13 mouse cellular contexts compared by ENCODE assay signal in genomic region chr3:95860323-95860722, GRCm38 (mm10). TPM values are rescaled to one million over a fixed set of nuclear protein-coding genes. Genes with fewer than 3 reads are reported as not detected.
DNase-seq lines count a peak whose midpoint lies in the region; ATAC-seq and TF ChIP-seq lines count a peak whose summit lies in the region.
"Had no signal": no experiment of that assay in that cellular context is flagged by ENCODE, and none has a peak within 500 bp of the region (broad histone marks: within the 10 kb centered on the region; RNA-seq: fewer than 3 reads in every experiment).

No protein-coding gene starts in this region.

- no peak for DNase-seq in hindbrain, postnatal 0 days (ENCODE audit: low spot score)
- DNase-seq in hindbrain, embryonic 14.5 days (ENCODE audit: low spot score): no peak
- DNase-seq in retina, embryonic 14.5 days (ENCODE audit: low spot score): peak; percentile 49
- DNase-seq in retina, postnatal 1 day: no peak
- DNase-seq in Patski (ENCODE audit: low read depth, low spot score): no peak
- no peak for DNase-seq in stomach, postnatal 0 days (ENCODE audit: low spot score)
- no peak for DNase-seq in adrenal gland, postnatal 14 days
- DNase-seq: cerebellum, adult 9-11 months; left cerebral cortex, postnatal 4 days; lung, postnatal 10 days; spleen, adult 18-20 months had no signal

- POLR2A ChIA-PET in Patski (lab: Charles Lee): no interaction called here

- no peak overlapping the region for H3K9ac ChIP-seq in hindbrain, postnatal 0 days (replicated peaks; ENCODE audit: low read length)
- no peak overlapping the region for H3K9ac ChIP-seq in hindbrain, embryonic 14.5 days
- H3K9ac ChIP-seq in stomach, postnatal 0 days (ENCODE audit: low read length): no peak overlapping the region
- H3K9ac ChIP-seq: embryonic facial prominence, embryonic 15.5 days had no signal

- TF ChIP-seq CTCF in hindbrain, postnatal 0 days (IDR thresholded peaks at IDR 0.05; ENCODE audit: low read depth): peak; percentile 34; the same call in 1 of the 2 replicates
- TF ChIP-seq CTCF in Patski (IDR thresholded peaks at IDR 0.05): peak; percentile 49
- TF ChIP-seq CTCF in stomach, postnatal 0 days (IDR thresholded peaks at IDR 0.05; ENCODE audit: low read depth): peak; percentile 59

- H3K27ac ChIP-seq in hindbrain, postnatal 0 days: no peak overlapping the region
- H3K27ac ChIP-seq in hindbrain, embryonic 14.5 days: no peak overlapping the region
- no peak overlapping the region for H3K27ac ChIP-seq in stomach, postnatal 0 days (replicated peaks)
- H3K27ac ChIP-seq: embryonic facial prominence, embryonic 15.5 days had no signal

- H3K9me3 ChIP-seq in hindbrain, postnatal 0 days (ENCODE audit: low read length): no peaks in the 10 kb centered on the region
- H3K9me3 ChIP-seq in hindbrain, embryonic 14.5 days (ENCODE audit: control insufficient read depth, low read length): no peaks in the 10 kb centered on the region
- H3K9me3 ChIP-seq in stomach, postnatal 0 days (ENCODE audit: control insufficient read depth, low read length): no peaks in the 10 kb centered on the region
- H3K9me3 ChIP-seq: embryonic facial prominence, embryonic 15.5 days had no signal

- H3K27me3 ChIP-seq in hindbrain, postnatal 0 days (ENCODE audit: insufficient read depth, low read length): no peaks in the 10 kb centered on the region
- no peaks in the 10 kb centered on the region for H3K27me3 ChIP-seq in hindbrain, embryonic 14.5 days (ENCODE audit: control insufficient read depth, insufficient read depth, low read length)
- H3K27me3 ChIP-seq in Patski: no peaks in the 10 kb centered on the region
- H3K27me3 ChIP-seq in stomach, postnatal 0 days (ENCODE audit: control insufficient read depth, insufficient read depth, low read length): no peaks in the 10 kb centered on the region
- H3K27me3 ChIP-seq: embryonic facial prominence, embryonic 15.5 days had no signal

- WGBS in hindbrain, postnatal 0 days: 81% methylated on average over 3 of the region's 3 CpGs
- WGBS in hindbrain, embryonic 14.5 days: 83% methylated on average over 3 of the region's 3 CpGs
- WGBS in stomach, postnatal 0 days: 83% methylated on average over 3 of the region's 3 CpGs

- no peak for TF ChIP-seq EP300 in stomach, postnatal 0 days (optimal IDR thresholded peaks at IDR 0.05)

- ATAC-seq in hindbrain, postnatal 0 days: no peak
- no peak for ATAC-seq in hindbrain, embryonic 14.5 days (ENCODE audit: low FRiP score)
- no peak for ATAC-seq in Patski
- no peak for ATAC-seq in stomach, postnatal 0 days (ENCODE audit: low FRiP score, low TSS enrichment)
- ATAC-seq: midbrain, embryonic 16.5 days had no signal

- in situ Hi-C loops in Patski (cut with MboI; ENCODE audit: low pct_unique_long_range_greater_than_20kb): no loop called here

- no peaks in the 10 kb centered on the region for H3K4me1 ChIP-seq in hindbrain, postnatal 0 days (ENCODE audit: insufficient read depth, low read length)
- 0 out of 2 replicates have a peak, but pooled peaks cover 3% of the 10 kb centered on the region for H3K4me1 ChIP-seq in hindbrain, embryonic 14.5 days (replicated peaks; ENCODE audit: control insufficient read depth, insufficient read depth, low read length)
- no peaks in the 10 kb centered on the region for H3K4me1 ChIP-seq in stomach, postnatal 0 days (replicated peaks; ENCODE audit: control insufficient read depth, insufficient read depth)

- H3K4me3 ChIP-seq in hindbrain, postnatal 0 days (ENCODE audit: low read length): no peak overlapping the region
- no peak overlapping the region for H3K4me3 ChIP-seq in hindbrain, embryonic 14.5 days (replicated peaks; ENCODE audit: low read length)
- no peak overlapping the region for H3K4me3 ChIP-seq in stomach, postnatal 0 days (ENCODE audit: low read depth, low read length)
- H3K4me3 ChIP-seq: embryonic facial prominence, embryonic 15.5 days had no signal

- peaks cover 11% of the 10 kb centered on the region; the same call in 1 of the 2 replicates for H3K36me3 ChIP-seq in hindbrain, postnatal 0 days (ENCODE audit: insufficient read depth, low read length)
- peaks cover 13% of the 10 kb centered on the region; the same call in 1 of the 2 replicates for H3K36me3 ChIP-seq in hindbrain, embryonic 14.5 days (replicated peaks; ENCODE audit: control insufficient read depth, insufficient read depth)
- no peaks in the 10 kb centered on the region; the same call in 1 of the 2 replicates for H3K36me3 ChIP-seq in stomach, postnatal 0 days (ENCODE audit: control insufficient read depth, insufficient read depth, low read length)

- CTCF ChIA-PET in Patski (lab: Charles Lee): no interaction called here

- no peak overlapping the region for H3K4me2 ChIP-seq in hindbrain, postnatal 0 days (ENCODE audit: low read depth, low read length)
- H3K4me2 ChIP-seq in hindbrain, embryonic 14.5 days (replicated peaks): no peak overlapping the region
- H3K4me2 ChIP-seq in stomach, postnatal 0 days (replicated peaks; ENCODE audit: low read depth): no peak overlapping the region
- H3K4me2 ChIP-seq: embryonic facial prominence, embryonic 15.5 days had no signal

RNA-seq across cellular contexts. Expression of gene Prpf3, which starts 4.6 kb away (rescaled TPM):
- total RNA-seq in hindbrain, postnatal 0 days (2014; rRNA removed): 2.6 and 7.7 TPM in 2 replicates
- 22.6 and 23.0 TPM in 2 replicates for polyA plus RNA-seq in hindbrain, postnatal 0 days (2015; fragmentation: Nextera tagmentation; extraction: Ambion mirVana)
- polyA plus RNA-seq in hindbrain, embryonic 14.5 days (2014; fragmentation: Nextera tagmentation; extraction: Ambion mirVana): 33.5 and 35.7 TPM in 2 replicates
- 48.9 TPM for polyA plus RNA-seq in Patski (2021)
- polyA plus RNA-seq in stomach, postnatal 0 days (2015; fragmentation: Nextera tagmentation; extraction: Ambion mirVana): 12.9 and 13.8 TPM in 2 replicates
- 23.0 and 27.2 TPM in 2 replicates for total RNA-seq in adrenal gland, postnatal 14 days (2021)

RNA-seq across cellular contexts. Expression of gene Mrps21, which starts 11.0 kb away (rescaled TPM):
- 128 and 145 TPM in 2 replicates for total RNA-seq in hindbrain, postnatal 0 days (2014; rRNA removed)
- 271 and 273 TPM in 2 replicates for polyA plus RNA-seq in hindbrain, postnatal 0 days (2015; fragmentation: Nextera tagmentation; extraction: Ambion mirVana)
- polyA plus RNA-seq in hindbrain, embryonic 14.5 days (2014; fragmentation: Nextera tagmentation; extraction: Ambion mirVana): 254 and 293 TPM in 2 replicates
- polyA plus RNA-seq in Patski (2021): 354 TPM
- polyA plus RNA-seq in stomach, postnatal 0 days (2015; fragmentation: Nextera tagmentation; extraction: Ambion mirVana): 283 and 301 TPM in 2 replicates
- total RNA-seq in adrenal gland, postnatal 14 days (2021): 289 and 301 TPM in 2 replicates

RNA-seq across cellular contexts. Expression of gene Ciart, which starts 21.7 kb away (rescaled TPM):
- 2.5 and 4.3 TPM in 2 replicates for total RNA-seq in hindbrain, postnatal 0 days (2014; rRNA removed)
- 7.5 and 11.4 TPM in 2 replicates for polyA plus RNA-seq in hindbrain, postnatal 0 days (2015; fragmentation: Nextera tagmentation; extraction: Ambion mirVana)
- 2.4 and 2.7 TPM in 2 replicates for polyA plus RNA-seq in hindbrain, embryonic 14.5 days (2014; fragmentation: Nextera tagmentation; extraction: Ambion mirVana)
- polyA plus RNA-seq in Patski (2021): 6.8 TPM
- polyA plus RNA-seq in stomach, postnatal 0 days (2015; fragmentation: Nextera tagmentation; extraction: Ambion mirVana): 2.3 and 3.2 TPM in 2 replicates
- total RNA-seq in adrenal gland, postnatal 14 days (2021): 2.6 and 3.9 TPM in 2 replicates

RNA-seq across cellular contexts. Expression of gene BC028528, which starts 31.5 kb away (rescaled TPM):
- total RNA-seq in hindbrain, postnatal 0 days (2014; rRNA removed): 2.6 and 5.5 TPM in 2 replicates
- 21.3 and 23.3 TPM in 2 replicates for polyA plus RNA-seq in hindbrain, postnatal 0 days (2015; fragmentation: Nextera tagmentation; extraction: Ambion mirVana)
- polyA plus RNA-seq in hindbrain, embryonic 14.5 days (2014; fragmentation: Nextera tagmentation; extraction: Ambion mirVana): 16.1 and 26.2 TPM in 2 replicates
- polyA plus RNA-seq in Patski (2021): 0.67 TPM
- polyA plus RNA-seq in stomach, postnatal 0 days (2015; fragmentation: Nextera tagmentation; extraction: Ambion mirVana): 14.2 and 14.8 TPM in 2 replicates
- 21.1 and 32.7 TPM in 2 replicates for total RNA-seq in adrenal gland, postnatal 14 days (2021)

RNA-seq across cellular contexts. Expression of gene Aph1a, which starts 33.4 kb away (rescaled TPM):
- total RNA-seq in hindbrain, postnatal 0 days (2014; rRNA removed): 75.9 and 99.4 TPM in 2 replicates
- 41.1 and 42.2 TPM in 2 replicates for polyA plus RNA-seq in hindbrain, postnatal 0 days (2015; fragmentation: Nextera tagmentation; extraction: Ambion mirVana)
- 34.9 and 38.6 TPM in 2 replicates for polyA plus RNA-seq in hindbrain, embryonic 14.5 days (2014; fragmentation: Nextera tagmentation; extraction: Ambion mirVana)
- polyA plus RNA-seq in Patski (2021): 297 TPM
- polyA plus RNA-seq in stomach, postnatal 0 days (2015; fragmentation: Nextera tagmentation; extraction: Ambion mirVana): 33.4 and 37.6 TPM in 2 replicates
- total RNA-seq in adrenal gland, postnatal 14 days (2021): 165 and 175 TPM in 2 replicates
